Mouse (Mus musculus) bone marrow macrophage, adult 2 months (primary cell): ENCODE data around the gene Fbxl19. TPM values are rescaled to one million over a fixed set of nuclear protein-coding genes. Genes with fewer than 3 reads are reported as not detected.

Experiments
- H3K27ac ChIP-seq: 2 replicates; pipeline ENCODE4 v1.5.1; 2012; ENCODE audit warnings: low read depth, low read length; ENCODE audit not compliant: insufficient read depth
- H3K4me1 ChIP-seq: 2 replicates; pipeline ENCODE4 v1.6.1; 2012; ENCODE audit warnings: low read length; ENCODE audit not compliant: control insufficient read depth, insufficient read depth
- H3K4me3 ChIP-seq: 2 replicates; pipeline ENCODE4 v1.5.1; 2012; ENCODE audit warnings: mild to moderate bottlenecking, low read length, moderate library complexity; ENCODE audit not compliant: insufficient read depth
- CTCF ChIP-seq: IDR thresholded peaks from 2 replicates; pipeline ENCODE4 v1.5.1; 2012; ENCODE audit warnings: low read depth, mild to moderate bottlenecking, low read length, moderate library complexity
- POLR2A ChIP-seq: IDR thresholded peaks from 2 replicates; pipeline ENCODE4 v1.6.1; 2012; ENCODE audit warnings: mild to moderate bottlenecking, low read depth, low read length, borderline replicate concordance
- polyA plus RNA-seq: library from polyadenylated mRNA; stranded (reverse); fragments of >200 nt; gene quantifications from 2 replicates; pipeline ENCODE4 v1.2.4, GENCODE M21; 2012; ENCODE audit not compliant: missing spikeins, insufficient read depth, insufficient read length

The Fbxl19 gene
- polyA plus RNA-seq, 1 experiment, result 11.9 TPM

GRCm38 (mm10) chr7:127776426-127776825, 32.1 kb downstream of the Fbxl19 start, which contains the start of gene Setd1a:
Gene Setd1a, plus strand, starts transcription at chr7:127776670.
- Histone ChIP-seq H3K27ac (peak within 1 kb of the TSS; percentile 98), H3K4me3 (peak within 1 kb of the TSS; percentile 90), H3K4me1 (peaks cover 12% of the 10 kb centered on the region)
- TF ChIP-seq CTCF (no peak), POLR2A (no peak)

DNA sequence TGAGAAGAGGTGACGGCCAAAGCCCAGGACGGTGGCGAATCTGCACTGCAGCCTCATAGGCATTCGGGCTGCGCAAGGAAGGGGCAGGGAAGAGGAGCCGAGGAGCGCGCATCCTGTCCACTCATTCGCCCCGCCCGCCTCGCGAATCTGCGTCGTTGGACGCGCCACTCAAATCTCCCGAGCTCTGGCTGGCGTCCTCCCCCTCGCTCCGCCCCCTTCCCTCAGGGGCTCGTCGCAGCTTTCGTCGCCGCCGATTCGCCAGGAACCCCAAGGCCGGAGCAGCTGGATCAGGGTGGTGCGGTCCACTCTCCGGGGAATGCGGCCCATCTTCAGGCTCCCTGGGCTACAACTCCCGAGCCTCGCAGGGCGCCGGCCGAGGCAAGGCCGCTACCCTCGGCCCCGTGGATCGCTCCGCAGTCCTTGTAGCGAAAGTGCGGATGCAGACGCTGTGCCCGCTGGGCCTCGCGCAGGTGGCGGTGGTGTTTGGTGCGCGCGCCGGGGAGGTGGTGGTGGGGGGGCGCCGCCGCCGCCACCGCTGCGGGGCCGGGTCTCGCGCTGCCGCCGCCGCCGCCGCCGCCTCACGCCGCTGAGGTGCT, 32.6 kb downstream of the Fbxl19 start:
- TF ChIP-seq POLR2A (no peak), CTCF (no peak)
- Histone ChIP-seq H3K27ac (peak overlapping the region; percentile 98), H3K4me1 (peaks cover 10% of the 10 kb centered on the region), H3K4me3 (peak overlapping the region; percentile 90)

DNA sequence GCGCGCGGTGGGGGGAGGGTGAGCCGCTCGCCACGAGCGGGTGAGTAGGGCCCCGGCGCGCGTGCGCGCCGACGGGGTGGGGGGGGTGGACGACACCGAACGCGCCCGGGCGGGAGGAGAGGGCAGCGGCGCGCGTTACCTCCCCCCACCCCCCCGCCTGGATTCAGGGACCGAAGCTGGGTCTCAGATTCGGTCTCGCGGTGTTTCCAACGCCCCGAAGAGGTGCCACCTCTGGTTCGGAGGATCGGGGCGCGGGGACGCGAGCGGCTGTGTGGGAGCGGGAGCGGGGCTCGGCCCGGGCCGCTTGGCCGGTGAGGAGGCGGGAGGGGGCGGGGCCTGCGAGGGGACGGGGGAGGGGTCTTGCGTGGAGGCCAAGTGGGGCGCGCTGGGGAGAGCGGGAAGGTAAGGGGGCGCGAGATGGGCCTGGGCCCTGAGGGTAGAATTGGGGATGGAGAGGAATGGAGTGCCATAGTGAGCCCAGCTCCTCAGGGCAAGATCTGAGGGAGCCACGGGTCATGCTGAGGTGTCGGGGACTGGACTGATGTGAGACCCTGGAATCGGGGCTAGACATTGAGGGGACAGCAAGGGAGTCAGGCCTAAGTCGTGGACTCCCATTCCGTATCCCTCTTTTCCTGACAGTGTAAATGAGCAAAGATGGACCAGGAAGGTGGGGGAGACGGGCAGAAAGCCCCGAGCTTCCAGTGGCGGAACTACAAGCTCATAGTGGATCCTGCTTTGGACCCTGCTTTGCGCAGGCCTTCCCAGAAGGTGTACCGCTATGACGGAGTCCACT, 33.3 kb downstream of the Fbxl19 start:
- Histone ChIP-seq H3K4me3 (peak overlapping the region; percentile 90), H3K27ac (peak overlapping the region; percentile 98), H3K4me1 (peaks cover 7% of the 10 kb centered on the region)
- no peak for TF ChIP-seq CTCF
- no peak for TF ChIP-seq POLR2A

DNA sequence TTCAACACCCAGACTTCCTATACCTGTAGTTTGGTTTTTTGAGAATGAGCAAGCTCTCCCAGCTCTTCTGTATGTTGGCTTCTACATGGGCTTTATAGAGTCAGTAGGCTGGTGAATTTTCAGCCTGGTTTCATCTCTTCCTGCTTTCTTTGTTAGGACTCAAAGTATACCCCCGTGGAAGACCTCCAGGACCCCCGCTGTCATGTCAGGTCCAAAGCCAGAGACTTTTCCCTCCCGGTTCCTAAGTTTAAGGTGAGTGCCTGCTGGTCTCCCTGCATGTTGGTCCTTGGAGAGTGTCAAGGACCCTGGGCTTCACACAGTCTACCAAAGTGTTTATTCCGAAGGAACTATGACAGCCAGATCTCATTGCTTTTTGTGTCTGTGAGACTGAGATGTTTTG, 34.0 kb downstream of the Fbxl19 start:
- Histone ChIP-seq H3K4me3 (peak overlapping the region; percentile 90), H3K4me1 (peaks cover 7% of the 10 kb centered on the region), H3K27ac (no peak overlapping the region)
- TF ChIP-seq POLR2A, result no peak
- no peak for TF ChIP-seq CTCF

DNA sequence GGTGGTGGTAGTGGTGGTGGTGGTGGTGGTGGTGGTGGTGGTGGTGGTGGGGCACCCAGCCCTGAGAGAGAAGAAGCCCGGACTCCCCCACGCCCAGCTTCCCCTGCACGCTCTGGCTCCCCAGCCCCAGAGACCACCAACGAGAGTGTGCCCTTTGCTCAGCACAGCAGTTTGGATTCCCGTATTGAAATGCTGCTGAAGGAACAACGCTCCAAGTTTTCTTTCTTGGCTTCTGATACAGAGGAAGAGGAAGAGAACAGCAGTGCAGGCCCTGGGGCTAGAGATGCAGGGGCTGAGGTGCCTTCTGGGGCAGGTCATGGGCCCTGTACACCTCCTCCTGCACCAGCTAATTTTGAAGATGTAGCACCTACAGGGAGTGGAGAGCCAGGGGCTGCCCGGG, 41.0 kb downstream of the Fbxl19 start, which contains the start of gene Gm49388:
Gene Gm49388 (plus strand): TSS at position 301 of the 400 bp plus-strand sequence.
- TF ChIP-seq CTCF, result no peak
- no peak for TF ChIP-seq POLR2A
- Histone ChIP-seq H3K4me3 (no peak within 1 kb of the TSS), H3K27ac (no peak within 1 kb of the TSS), H3K4me1 (no peaks in the 10 kb centered on the region)

GRCm38 (mm10) chr7:127797076-127797845, 52.9 kb downstream of the Fbxl19 start:
- no peak for TF ChIP-seq POLR2A
- TF ChIP-seq CTCF, result no peak

DNA sequence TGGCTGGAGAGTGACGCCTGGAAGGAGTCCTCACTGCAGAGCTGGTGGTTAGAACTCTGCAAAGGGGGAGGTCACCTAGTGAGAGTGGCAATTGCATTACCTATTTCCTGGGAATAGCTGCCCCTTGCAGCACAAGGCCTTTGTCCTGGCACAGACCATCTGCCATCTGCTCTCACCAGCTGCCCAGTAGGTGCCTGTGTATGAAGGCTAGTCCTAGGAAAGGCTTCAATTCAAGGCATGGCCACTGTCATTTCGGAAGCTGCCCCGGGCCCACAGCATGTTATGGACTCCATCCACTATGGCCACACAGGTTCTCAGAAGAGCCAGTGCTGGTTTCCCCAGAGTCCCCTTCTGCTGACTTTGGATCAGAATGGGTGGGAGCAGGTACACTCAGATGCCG, 54.2 kb downstream of the Fbxl19 start:
- H3K4me1 ChIP-seq, result peaks cover 15% of the 10 kb centered on the region
- no peak overlapping the region for H3K27ac ChIP-seq
- no peak overlapping the region for H3K4me3 ChIP-seq
- TF ChIP-seq POLR2A, result no peak
- TF ChIP-seq CTCF, result no peak

More at GRCm38 (mm10) chr7:127797076-127797845, 52.9 kb downstream of the Fbxl19 start:
- peaks cover 16% of the 10 kb centered on the region for H3K4me1 ChIP-seq
- no peak overlapping the region for H3K27ac ChIP-seq
- no peak overlapping the region for H3K4me3 ChIP-seq

GRCm38 (mm10) chr7:127799211-127799610, 54.9 kb downstream of the Fbxl19 start:
- no peak overlapping the region for H3K27ac ChIP-seq
- TF ChIP-seq POLR2A (no peak), CTCF (no peak)
- peaks cover 15% of the 10 kb centered on the region for H3K4me1 ChIP-seq
- H3K4me3 ChIP-seq, result no peak overlapping the region

DNA sequence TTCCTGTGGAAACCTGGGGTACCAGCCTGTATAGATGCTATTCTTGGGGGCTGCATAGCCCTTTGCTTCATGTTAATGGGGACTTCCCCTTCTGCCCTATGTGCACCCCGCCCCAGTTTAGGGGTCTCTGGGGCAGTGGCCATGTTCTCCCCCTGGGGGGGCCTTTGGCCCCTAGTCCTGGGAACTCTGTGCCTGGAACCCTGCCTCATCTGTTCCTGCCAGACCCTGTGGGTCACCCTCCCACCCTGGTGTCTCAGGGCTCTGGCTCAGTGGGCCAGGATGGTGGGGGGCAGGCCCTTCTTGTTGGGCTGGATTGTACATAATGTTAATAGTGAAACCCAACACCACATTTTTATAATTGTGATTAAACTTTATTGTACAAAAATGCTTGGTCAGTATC, 55.4 kb downstream of the Fbxl19 start:
- no peak overlapping the region for H3K27ac ChIP-seq
- TF ChIP-seq POLR2A, result no peak
- no peak for TF ChIP-seq CTCF
- H3K4me1 ChIP-seq, result peaks cover 15% of the 10 kb centered on the region
- no peak overlapping the region for H3K4me3 ChIP-seq
